Mouse (Mus musculus) midbrain, embryonic 13.5 days (tissue): ENCODE results near the gene Hes7. TPM values are rescaled to one million over a fixed set of nuclear protein-coding genes. Genes with fewer than 3 reads are reported as not detected.

Source experiments
- ATAC-seq: fragments of 200-750 bp; cut with Nextera tagmentation; 2 replicates; pipeline ENCODE4 v1.8.0; 2017; ENCODE audit warnings: mild to moderate bottlenecking, moderate TSS enrichment, moderate library complexity
- H3K27ac ChIP-seq: fragments of 300-500 bp; sonication (generic); 2 replicates; pipeline ENCODE4 v1.5.1; 2015; ENCODE audit warnings: inconsistent platforms, mild to moderate bottlenecking, moderate library complexity
- H3K27me3 ChIP-seq: fragments of 300-500 bp; sonication (generic); 2 replicates; pipeline ENCODE4 v1.6.1; 2015; ENCODE audit warnings: mild to moderate bottlenecking, inconsistent platforms
- H3K36me3 ChIP-seq: fragments of 300-500 bp; sonication (generic); 2 replicates; pipeline ENCODE4 v1.6.1; 2015; ENCODE audit warnings: mild to moderate bottlenecking, inconsistent platforms
- H3K4me1 ChIP-seq: fragments of 300-500 bp; sonication (generic); replicated peaks from 2 replicates; pipeline ENCODE4 v1.6.1; 2015; ENCODE audit warnings: inconsistent platforms
- H3K4me2 ChIP-seq: fragments of 300-500 bp; sonication (generic); replicated peaks from 2 replicates; pipeline ENCODE4 v1.6.1; 2015; ENCODE audit warnings: moderate library complexity, mild to moderate bottlenecking, inconsistent platforms
- H3K4me3 ChIP-seq: fragments of 300-500 bp; sonication (generic); replicated peaks from 2 replicates; pipeline ENCODE4 v1.5.1; 2015; ENCODE audit warnings: mild to moderate bottlenecking, inconsistent platforms
- H3K9ac ChIP-seq: fragments of 300-500 bp; sonication (generic); replicated peaks from 2 replicates; pipeline ENCODE4 v1.6.1; 2015; ENCODE audit warnings: mild to moderate bottlenecking, inconsistent platforms
- H3K9me3 ChIP-seq: fragments of 300-500 bp; sonication (generic); 2 replicates; pipeline ENCODE4 v1.6.1; 2016; ENCODE audit warnings: mild to moderate bottlenecking, inconsistent platforms
- WGBS: fragments of 180-500 bp; shearing (Covaris S2); methylation state at CpG from one replicate; pipeline ENCODE4 v1.1.7; 2015; 5-methylcytosine and 5-hydroxymethylcytosine counted together
- polyA plus RNA-seq: library from polyadenylated mRNA; unstranded; fragments of >200 nt; fragmentation: Nextera tagmentation; extraction: Ambion mirVana; gene quantifications from 2 replicates; pipeline ENCODE4 v1.2.1, GENCODE M21; 2015

The Hes7 gene
- polyA plus RNA-seq, 1 experiment from 2014 or later = 0.26 TPM

GRCm38 (mm10) chr11:69124498-69124847 lies 4.3 kb downstream of the Hes7 start:
- Histone ChIP-seq H3K9ac (no peak overlapping the region), H3K9me3 (no peaks in the 10 kb centered on the region), H3K36me3 (no peaks in the 10 kb centered on the region), H3K27ac (no peak overlapping the region), H3K4me2 (peak overlapping the region; percentile 98; the same call in 1 of the 2 replicates), H3K4me1 (peaks cover 45% of the 10 kb centered on the region), H3K27me3 (peaks cover 41% of the 10 kb centered on the region), H3K4me3 (peak overlapping the region; percentile 75; the same call in 1 of the 2 replicates)
- WGBS = 0% methylated on average over 3 of the region's 3 CpGs
- ATAC-seq = peak; percentile 40; the same call in 1 of the 2 replicates

- WGBS = under 1% methylated on average over 24 of the region's 24 CpGs
- peak; percentile 22; the same call in 1 of the 2 replicates for ATAC-seq
- H3K27me3 ChIP-seq = peaks cover 40% of the 10 kb centered on the region
These were observed 5.0 kb downstream of the Hes7 start for GRCm38 (mm10) chr11:69125041-69125851.

GRCm38 (mm10) chr11:69125852-69125918 lies 5.5 kb downstream of the Hes7 start, which contains the start of gene Aloxe3:
TSS of gene Aloxe3 (plus strand) at chr11:69125896.
- Histone ChIP-seq H3K36me3 (no peaks in the 10 kb centered on the region), H3K9ac (peak within 1 kb of the TSS; percentile 64), H3K4me1 (peaks cover 34% of the 10 kb centered on the region), H3K4me3 (peak within 1 kb of the TSS; percentile 61), H3K9me3 (no peaks in the 10 kb centered on the region), H3K27me3 (peaks cover 37% of the 10 kb centered on the region), H3K4me2 (peak within 1 kb of the TSS; percentile 84), H3K27ac (peak within 1 kb of the TSS; percentile 60; the same call in 1 of the 2 replicates)
- 3% methylated on average over 3 of the region's 3 CpGs for WGBS
- ATAC-seq = no peak

More at GRCm38 (mm10) chr11:69125041-69125851, 5.0 kb downstream of the Hes7 start:
- Histone ChIP-seq H3K4me2 (peak overlapping the region; percentile 84), H3K9ac (peak overlapping the region; percentile 64), H3K36me3 (no peaks in the 10 kb centered on the region), H3K9me3 (no peaks in the 10 kb centered on the region), H3K4me1 (peaks cover 38% of the 10 kb centered on the region), H3K27ac (peak overlapping the region; percentile 60; the same call in 1 of the 2 replicates), H3K4me3 (peak overlapping the region; percentile 61)

GRCm38 (mm10) chr11:69125919-69126705 lies 5.9 kb downstream of the Hes7 start:
- Histone ChIP-seq H3K36me3 (no peaks in the 10 kb centered on the region), H3K4me2 (peak overlapping the region; percentile 84), H3K27ac (no peak overlapping the region), H3K9ac (peak overlapping the region; percentile 64), H3K27me3 (peaks cover 33% of the 10 kb centered on the region), H3K9me3 (no peaks in the 10 kb centered on the region), H3K4me3 (peak overlapping the region; percentile 61), H3K4me1 (peaks cover 30% of the 10 kb centered on the region)
- WGBS = 9% methylated on average over 20 of the region's 20 CpGs
- ATAC-seq = no peak

DNA sequence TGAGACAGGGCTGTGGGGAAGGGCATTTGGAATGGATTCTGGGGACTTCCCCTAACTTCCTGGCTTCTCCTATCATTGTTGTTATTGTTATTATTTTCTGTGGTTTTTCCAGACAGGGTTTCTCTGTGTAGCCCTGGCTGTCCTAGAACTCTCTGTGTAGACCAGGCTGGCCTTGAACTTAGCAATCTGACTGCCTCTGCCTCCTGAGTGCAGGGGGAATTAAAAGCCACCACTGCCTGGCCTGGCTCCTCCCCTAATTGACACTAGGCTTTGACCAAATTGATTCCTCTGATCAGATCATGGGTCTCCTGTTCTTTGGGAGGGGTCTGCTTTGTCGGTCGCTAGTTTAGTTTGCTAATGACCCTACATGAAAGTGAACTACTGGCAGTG lies 6.5 kb downstream of the Hes7 start:
- Histone ChIP-seq H3K27me3 (peaks cover 27% of the 10 kb centered on the region), H3K4me3 (peak overlapping the region; percentile 61), H3K4me1 (peaks cover 24% of the 10 kb centered on the region), H3K36me3 (no peaks in the 10 kb centered on the region), H3K4me2 (peak overlapping the region; percentile 84), H3K9ac (no peak overlapping the region), H3K9me3 (no peaks in the 10 kb centered on the region), H3K27ac (no peak overlapping the region)
- ATAC-seq = no peak
- 56% methylated on average over 2 of the region's 2 CpGs for WGBS

- Histone ChIP-seq H3K4me2 (no peak overlapping the region), H3K9me3 (no peaks in the 10 kb centered on the region), H3K36me3 (no peaks in the 10 kb centered on the region), H3K4me1 (peaks cover 14% of the 10 kb centered on the region), H3K27me3 (peaks cover 34% of the 10 kb centered on the region), H3K9ac (no peak overlapping the region), H3K27ac (no peak overlapping the region), H3K4me3 (no peak overlapping the region)
- no peak for ATAC-seq
- 73% methylated on average over 8 of the region's 8 CpGs for WGBS
These were observed 8.4 kb downstream of the Hes7 start for GRCm38 (mm10) chr11:69128426-69129122.

- H3K4me2 ChIP-seq = peak overlapping the region; percentile 62
- H3K4me3 ChIP-seq = peak overlapping the region; percentile 42
- no peaks in the 10 kb centered on the region for H3K36me3 ChIP-seq
- H3K27ac ChIP-seq = no peak overlapping the region
- peak; percentile 40; the same call in 1 of the 2 replicates for ATAC-seq
- peaks cover 24% of the 10 kb centered on the region; the same call in 1 of the 2 replicates for H3K27me3 ChIP-seq
- H3K9ac ChIP-seq = peak overlapping the region; percentile 54
- no peaks in the 10 kb centered on the region for H3K9me3 ChIP-seq
- WGBS = 23% methylated on average over 5 of the region's 5 CpGs
- peaks cover 12% of the 10 kb centered on the region for H3K4me1 ChIP-seq
These were observed 13.3 kb downstream of the Hes7 start for GRCm38 (mm10) chr11:69133566-69133922.

GRCm38 (mm10) chr11:69133923-69134621 lies 13.9 kb downstream of the Hes7 start:
- peak; percentile 85 for ATAC-seq

DNA sequence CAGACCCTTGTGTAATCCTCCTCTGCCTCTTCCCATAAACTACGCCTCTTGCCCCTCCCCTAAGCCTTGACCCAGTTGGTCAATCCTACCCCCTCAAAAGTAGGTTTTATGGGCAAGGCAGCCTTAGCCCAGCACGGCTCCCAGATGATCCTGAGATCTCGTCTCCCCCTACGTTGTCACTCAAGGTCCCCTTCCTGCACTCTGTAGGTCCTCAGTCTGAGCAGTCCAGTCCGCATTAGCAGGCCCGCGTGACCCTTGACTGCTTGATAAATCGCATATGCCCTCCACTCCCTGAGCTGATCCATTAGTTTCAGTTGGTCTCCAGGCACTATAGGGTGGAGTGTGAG lies 14.4 kb downstream of the Hes7 start:
- Histone ChIP-seq H3K27ac (no peak overlapping the region), H3K9me3 (no peaks in the 10 kb centered on the region), H3K36me3 (no peaks in the 10 kb centered on the region), H3K4me1 (peaks cover 12% of the 10 kb centered on the region), H3K4me2 (peak overlapping the region; percentile 62), H3K27me3 (peaks cover 24% of the 10 kb centered on the region; the same call in 1 of the 2 replicates), H3K4me3 (peak overlapping the region; percentile 42), H3K9ac (peak overlapping the region; percentile 54)
- 21% methylated on average over 8 of the region's 8 CpGs for WGBS
- peak; percentile 65 for ATAC-seq

More at GRCm38 (mm10) chr11:69133923-69134621, 13.9 kb downstream of the Hes7 start:
- peak overlapping the region; percentile 42 for H3K4me3 ChIP-seq
- no peaks in the 10 kb centered on the region for H3K36me3 ChIP-seq
- H3K4me1 ChIP-seq = peaks cover 12% of the 10 kb centered on the region
- H3K4me2 ChIP-seq = peak overlapping the region; percentile 62
- peaks cover 24% of the 10 kb centered on the region; the same call in 1 of the 2 replicates for H3K27me3 ChIP-seq
- WGBS = 2% methylated on average over 34 of the region's 34 CpGs
- H3K27ac ChIP-seq = no peak overlapping the region
- peak overlapping the region; percentile 54 for H3K9ac ChIP-seq
- H3K9me3 ChIP-seq = no peaks in the 10 kb centered on the region

GRCm38 (mm10) chr11:69135361-69135760 lies 15.2 kb downstream of the Hes7 start:
- H3K4me2 ChIP-seq = no peak overlapping the region
- ATAC-seq = no peak
- no peaks in the 10 kb centered on the region for H3K36me3 ChIP-seq
- 93% methylated on average over 5 of the region's 6 CpGs for WGBS
- peaks cover 12% of the 10 kb centered on the region for H3K4me1 ChIP-seq
- H3K9me3 ChIP-seq = no peaks in the 10 kb centered on the region
- no peak overlapping the region for H3K9ac ChIP-seq
- H3K27ac ChIP-seq = no peak overlapping the region
- peaks cover 17% of the 10 kb centered on the region; the same call in 1 of the 2 replicates for H3K27me3 ChIP-seq
- H3K4me3 ChIP-seq = no peak overlapping the region

DNA sequence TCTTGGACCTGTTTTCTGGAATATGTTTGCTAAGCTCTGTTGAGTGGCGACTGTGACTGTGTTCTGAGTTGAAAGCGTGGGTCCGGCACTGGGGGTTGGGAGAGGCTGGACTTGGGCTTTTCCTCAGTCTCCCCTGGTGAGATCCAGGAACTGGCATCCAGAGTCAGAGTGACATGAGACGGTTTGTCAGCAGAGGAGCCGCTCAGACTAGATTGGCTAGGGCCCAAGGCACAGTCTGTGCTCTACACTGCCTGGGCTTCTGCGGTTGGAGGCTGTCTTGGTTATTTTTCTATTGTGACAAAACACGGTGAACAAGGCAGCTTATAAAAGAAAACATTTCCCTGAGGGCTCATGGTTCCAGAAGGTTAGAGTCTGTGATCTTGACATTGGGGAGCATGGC lies 27.3 kb downstream of the Hes7 start:
- Histone ChIP-seq H3K4me1 (no peaks in the 10 kb centered on the region), H3K4me3 (no peak overlapping the region), H3K36me3 (no peaks in the 10 kb centered on the region), H3K9me3 (no peaks in the 10 kb centered on the region), H3K27ac (no peak overlapping the region), H3K27me3 (no peaks in the 10 kb centered on the region), H3K4me2 (no peak overlapping the region), H3K9ac (no peak overlapping the region)
- ATAC-seq = no peak
- 77% methylated on average over 7 of the region's 7 CpGs for WGBS
